Mouse (Mus musculus) stomach, postnatal 0 days (tissue): ENCODE results near the gene Cplane1.

ENCODE experiments used
- CTCF ChIP-seq: IDR thresholded peaks from 2 replicates; pipeline ENCODE4 v1.5.1; 2016; ENCODE audit warnings: antibody characterized with exemption, low read depth, mild to moderate bottlenecking, moderate library complexity
- EP300 ChIP-seq: optimal IDR thresholded peaks from 2 replicates; pipeline ENCODE3; 2016; ENCODE audit warnings: antibody characterized with exemption

DNA sequence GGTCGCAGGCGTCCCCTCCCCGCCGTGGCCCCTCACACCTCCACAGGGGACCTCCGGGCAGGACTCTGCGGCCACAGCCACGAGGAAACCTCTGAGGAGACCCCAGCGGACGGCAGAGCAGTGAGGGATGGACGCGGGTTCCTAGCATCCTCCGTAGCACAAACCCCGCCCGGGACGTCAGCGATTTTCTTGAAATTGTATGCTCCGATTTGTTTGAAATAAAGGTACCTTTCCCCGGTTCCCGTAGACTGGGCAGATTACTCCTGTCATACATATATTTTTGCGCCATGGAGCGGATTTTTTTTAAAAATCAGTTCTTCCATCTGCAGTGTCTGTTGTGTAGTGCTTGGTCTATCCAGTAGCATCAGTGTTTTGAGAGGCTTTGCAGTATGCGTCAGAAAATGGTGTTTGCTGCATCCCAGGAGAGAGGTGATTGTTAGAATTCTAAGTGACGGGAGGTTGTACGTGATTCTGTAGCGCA, 400 bp downstream of the Cplane1 start:
- TF ChIP-seq CTCF (no peak), EP300 (no peak)
